Comparison of ENCODE assay signal across 10 mouse cellular contexts in the genomic region with DNA sequence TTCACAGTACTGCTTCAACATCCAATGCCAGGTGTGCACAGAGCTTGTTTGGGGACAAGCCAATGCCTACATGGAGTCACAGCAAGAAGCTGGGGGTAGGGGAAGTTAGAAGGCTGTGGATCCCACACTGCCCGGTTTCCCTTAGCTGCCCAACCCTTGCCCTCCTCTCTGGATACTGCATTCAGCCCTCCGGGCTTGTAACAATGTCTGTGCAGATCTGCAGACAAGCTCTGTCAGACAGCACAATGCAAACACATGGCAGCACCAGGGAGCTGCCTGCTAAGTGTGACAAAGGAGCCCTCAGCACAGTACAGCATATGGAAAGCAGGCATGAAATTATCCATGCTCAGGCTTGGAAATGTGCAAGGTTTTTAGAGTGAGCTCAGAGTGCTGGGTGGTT.
DNase-seq lines count a peak whose midpoint lies in the region; ATAC-seq and TF ChIP-seq lines count a peak whose summit lies in the region.
"Had no signal": no experiment of that assay in that cellular context is flagged by ENCODE, and none has a peak within 500 bp of the region (broad histone marks: within the 10 kb centered on the region; RNA-seq: fewer than 3 reads in every experiment).

No protein-coding gene starts in this region.

- peak; percentile 72 for ATAC-seq in embryonic facial prominence, embryonic 13.5 days (ENCODE audit: insufficient number of reproducible peaks, insufficient read depth, low FRiP score, low TSS enrichment, low read depth)
- ATAC-seq in intestine, postnatal 0 days, result no peak
- ATAC-seq: Patski had no signal

- TF ChIP-seq CTCF in intestine, postnatal 0 days (IDR thresholded peaks at IDR 0.05; ENCODE audit: low read depth), result no peak
- TF ChIP-seq CTCF in gastrocnemius, adult 2 months (IDR thresholded peaks at IDR 0.05), result no peak

- intact Hi-C loops in left cerebral cortex, postnatal 14 days (cut with DNase I), result no loop called here
- intact Hi-C loops in gastrocnemius, adult 2 months (cut with DNase I), result no loop called here

- peak overlapping the region; percentile 74 for H3K27ac ChIP-seq in embryonic facial prominence, embryonic 13.5 days
- no peak overlapping the region for H3K27ac ChIP-seq in intestine, postnatal 0 days (ENCODE audit: low read depth, low read length)
- no peak overlapping the region for H3K27ac ChIP-seq in gastrocnemius, adult 2 months
- H3K27ac ChIP-seq: liver, embryonic 13.5 days had no signal

- H3K36me3 ChIP-seq in embryonic facial prominence, embryonic 13.5 days, result no peaks in the 10 kb centered on the region
- H3K36me3 ChIP-seq in intestine, postnatal 0 days (ENCODE audit: control insufficient read depth, insufficient read depth), result no peaks in the 10 kb centered on the region
- H3K36me3 ChIP-seq: liver, embryonic 13.5 days had no signal

- no peak overlapping the region for H3K4me3 ChIP-seq in embryonic facial prominence, embryonic 13.5 days
- H3K4me3 ChIP-seq in intestine, postnatal 0 days (ENCODE audit: low read depth, low read length), result no peak overlapping the region
- H3K4me3 ChIP-seq in gastrocnemius, adult 2 months, result no peak overlapping the region
- H3K4me3 ChIP-seq: liver, embryonic 13.5 days had no signal

- no peaks in the 10 kb centered on the region for H3K27me3 ChIP-seq in embryonic facial prominence, embryonic 13.5 days
- no peaks in the 10 kb centered on the region for H3K27me3 ChIP-seq in intestine, postnatal 0 days (replicated peaks; ENCODE audit: control insufficient read depth, insufficient read depth, low read length)
- H3K27me3 ChIP-seq: liver, embryonic 13.5 days; Patski had no signal

- WGBS in embryonic facial prominence, embryonic 13.5 days, result 13% methylated on average over 2 of the region's 2 CpGs
- WGBS in intestine, postnatal 0 days, result 39% methylated on average over 2 of the region's 2 CpGs

- H3K4me2 ChIP-seq in embryonic facial prominence, embryonic 13.5 days, result no peak overlapping the region
- H3K4me2 ChIP-seq in intestine, postnatal 0 days (replicated peaks; ENCODE audit: low read depth), result no peak overlapping the region
- H3K4me2 ChIP-seq: liver, embryonic 13.5 days had no signal

- peak; percentile 6 to 20 for DNase-seq in frontal cortex, postnatal 10 days (ENCODE audit: low spot score in 2 of 2)
- peak; percentile 13 to 63 for DNase-seq in left cerebral cortex, postnatal 14 days (ENCODE audit: low spot score in 2 of 2)
- DNase-seq in retina, embryonic 14.5 days (ENCODE audit: low spot score), result peak; percentile 23
- no peak for DNase-seq in gastrocnemius, adult 2 months
- DNase-seq in heart, adult 18-20 months, result no peak
- DNase-seq: cerebellum, adult 9-11 months; liver, embryonic 13.5 days had no signal

- no peak overlapping the region for H3K9ac ChIP-seq in embryonic facial prominence, embryonic 13.5 days
- no peak overlapping the region for H3K9ac ChIP-seq in intestine, postnatal 0 days (ENCODE audit: low read depth, low read length)
- H3K9ac ChIP-seq: liver, embryonic 13.5 days had no signal

- H3K4me1 ChIP-seq in embryonic facial prominence, embryonic 13.5 days, result peaks cover 5% of the 10 kb centered on the region; the same call in 1 of the 2 replicates
- no peaks in the 10 kb centered on the region for H3K4me1 ChIP-seq in intestine, postnatal 0 days (replicated peaks; ENCODE audit: control insufficient read depth, insufficient read depth, low read length)
- H3K4me1 ChIP-seq: liver, embryonic 13.5 days had no signal

- no peaks in the 10 kb centered on the region for H3K9me3 ChIP-seq in embryonic facial prominence, embryonic 13.5 days
- no peaks in the 10 kb centered on the region for H3K9me3 ChIP-seq in intestine, postnatal 0 days (ENCODE audit: control insufficient read depth)
- H3K9me3 ChIP-seq: liver, embryonic 13.5 days had no signal

Comparison
In these comparisons a context has a peak if more than half of its experiments do, and no peak if none do; other contexts are left out.
1. DNase-seq: peak in frontal cortex, postnatal 10 days (2 of 2), left cerebral cortex, postnatal 14 days (2 of 2) and retina, embryonic 14.5 days (single experiment); none in gastrocnemius, adult 2 months (single experiment) and heart, adult 18-20 months (0 of 2).